Mouse (Mus musculus): Measurements from ENCODE around the gene Mgat2. TPM values are rescaled to one million over a fixed set of nuclear protein-coding genes. Genes with fewer than 3 reads are reported as not detected.
A peak's percentile ranks its signal among the peaks of the same experiment; 100 is the strongest.

Mgat2 gene
- 45.7 and 50.0 TPM in 2 replicates for polyA plus RNA-seq (2015; fragmentation: Nextera tagmentation; extraction: Ambion mirVana)

DNA sequence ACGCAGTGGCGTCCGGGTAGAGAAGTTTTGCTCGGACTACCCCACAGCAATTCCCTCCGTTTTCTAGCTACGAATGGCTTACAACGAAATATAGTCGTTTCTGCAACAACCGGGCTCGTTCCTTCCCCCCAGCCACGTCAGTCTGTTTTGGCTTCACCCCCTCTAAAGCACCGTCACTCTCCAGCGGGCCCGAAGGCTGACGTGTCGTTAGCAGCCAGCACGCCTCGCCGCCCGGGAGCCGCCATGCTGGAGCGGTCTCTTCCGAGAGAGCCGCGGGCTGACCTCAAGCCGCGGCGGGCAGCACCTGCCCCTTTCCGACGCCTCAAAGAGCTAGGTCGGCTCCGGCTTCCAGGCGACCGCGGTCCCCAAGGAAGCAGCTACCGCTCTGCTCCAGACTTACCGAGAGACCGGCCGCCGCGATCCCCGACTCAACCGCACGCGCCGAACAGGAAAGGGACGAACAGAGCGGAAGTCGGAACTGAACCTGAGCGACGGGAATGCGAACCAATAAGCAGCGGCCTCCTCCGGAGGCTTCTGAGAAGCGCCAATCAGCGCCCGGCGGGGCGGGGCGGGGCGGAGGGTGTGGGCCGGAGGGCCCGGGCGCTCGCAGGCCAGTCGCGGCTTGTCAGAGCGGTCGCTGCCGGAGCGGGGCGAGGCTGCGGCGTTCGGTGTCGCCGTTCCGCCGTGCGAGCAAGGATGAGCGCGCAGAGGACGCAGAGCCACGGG lies at the start of gene Mgat2, which contains the start of gene Rpl36al:
Gene Mgat2 (plus strand): TSS at position 575 of the 726 bp plus-strand sequence.
Gene Rpl36al (minus strand): TSS at position 501 of the 726 bp plus-strand sequence.
- Histone ChIP-seq H3K4me2 (replicated peaks; ENCODE audit: low read depth, low read length) (peak within 1 kb of the TSS; percentile 97), H3K4me3 (ENCODE audit: low read depth, low read length) (peak within 1 kb of the TSS; percentile 91), H3K27ac (ENCODE audit: low read length) (peak within 1 kb of the TSS; percentile 94), H3K4me1 (ENCODE audit: insufficient read depth, low read depth, low read length) (peaks cover 10% of the 10 kb centered on the region; the same call in 1 of the 2 replicates), H3K27me3 (replicated peaks; ENCODE audit: insufficient read depth, low read length) (no peaks in the 10 kb centered on the region), H3K9me3 (ENCODE audit: low read length) (no peaks in the 10 kb centered on the region), H3K9ac (replicated peaks; ENCODE audit: low read depth) (peak within 1 kb of the TSS; percentile 84), H3K36me3 (ENCODE audit: insufficient read depth, low read length) (no peaks in the 10 kb centered on the region)
- peak; percentile 98 for DNase-seq (ENCODE audit: low spot score)
- ATAC-seq = peak; percentile 100
- WGBS = 2% methylated on average over 79 of the region's 84 CpGs
- TF ChIP-seq EP300 (IDR thresholded peaks at IDR 0.05) (no peak), CTCF (IDR thresholded peaks at IDR 0.05) (no peak)

DNA sequence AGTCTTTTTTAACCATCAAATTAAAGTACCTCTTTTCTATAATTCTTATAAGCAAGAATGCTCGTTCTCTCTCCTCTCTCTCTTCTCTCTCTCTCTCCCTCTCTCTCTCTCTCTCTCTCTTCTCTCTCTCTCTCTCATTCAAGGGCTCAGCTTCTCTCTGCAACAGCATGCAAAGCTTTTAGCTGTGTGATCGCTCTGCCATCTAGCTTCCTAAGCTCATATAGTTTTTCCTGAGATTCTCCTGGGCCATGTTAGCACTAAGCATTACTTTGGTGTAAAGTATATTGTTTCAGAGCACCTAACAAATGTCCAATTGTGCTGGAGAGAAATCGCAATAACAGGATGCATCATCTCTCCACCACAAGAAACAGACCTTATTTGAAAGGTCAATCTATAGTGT lies 44.8 kb upstream of the Mgat2 start:
- WGBS = 94% methylated on average over 3 of the region's 3 CpGs
- DNase-seq (ENCODE audit: low spot score) (no peak), ATAC-seq (no peak)
- no peak overlapping the region for H3K4me2 ChIP-seq (replicated peaks; ENCODE audit: low read depth, low read length)
- H3K27ac ChIP-seq (ENCODE audit: low read length) = no peak overlapping the region
- no peak for TF ChIP-seq CTCF (IDR thresholded peaks at IDR 0.05)
- no peak for TF ChIP-seq EP300 (IDR thresholded peaks at IDR 0.05)
- H3K36me3 ChIP-seq (ENCODE audit: insufficient read depth, low read length) = no peaks in the 10 kb centered on the region
- H3K4me1 ChIP-seq (ENCODE audit: insufficient read depth, low read depth, low read length) = no peaks in the 10 kb centered on the region
- H3K27me3 ChIP-seq (replicated peaks; ENCODE audit: insufficient read depth, low read length) = no peaks in the 10 kb centered on the region
- no peak overlapping the region for H3K9ac ChIP-seq (replicated peaks; ENCODE audit: low read depth)
- H3K4me3 ChIP-seq (ENCODE audit: low read depth, low read length) = no peak overlapping the region
- H3K9me3 ChIP-seq (ENCODE audit: low read length) = no peaks in the 10 kb centered on the region

DNA sequence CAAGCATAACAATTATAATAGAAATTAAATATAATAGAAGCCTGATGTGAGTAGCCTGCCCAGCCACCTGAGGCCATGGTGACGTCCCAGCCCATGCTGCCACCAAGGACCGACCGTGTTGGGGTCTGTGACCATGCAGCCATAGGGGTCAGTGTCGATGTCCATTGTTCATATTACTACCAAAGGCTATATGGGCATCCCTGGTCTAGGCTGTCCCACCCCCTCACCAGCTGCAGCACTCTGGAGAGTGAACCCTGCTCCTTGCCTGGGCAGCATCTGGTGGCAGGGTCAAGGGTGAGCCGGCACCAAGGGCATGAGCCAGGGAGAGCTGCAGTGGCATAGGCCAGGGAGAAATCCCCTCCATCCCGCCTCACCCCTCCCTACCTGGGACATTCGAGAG lies 44.1 kb upstream of the Mgat2 start:
- H3K9me3 ChIP-seq (ENCODE audit: low read length) = no peaks in the 10 kb centered on the region
- TF ChIP-seq EP300 (IDR thresholded peaks at IDR 0.05) (no peak), CTCF (IDR thresholded peaks at IDR 0.05) (no peak)
- no peak overlapping the region for H3K27ac ChIP-seq (ENCODE audit: low read length)
- DNase-seq (ENCODE audit: low spot score) (no peak), ATAC-seq (no peak)
- H3K4me2 ChIP-seq (replicated peaks; ENCODE audit: low read depth, low read length) = no peak overlapping the region
- H3K9ac ChIP-seq (replicated peaks; ENCODE audit: low read depth) = no peak overlapping the region
- no peaks in the 10 kb centered on the region for H3K36me3 ChIP-seq (ENCODE audit: insufficient read depth, low read length)
- 82% methylated on average over 7 of the region's 7 CpGs for WGBS
- H3K4me3 ChIP-seq (ENCODE audit: low read depth, low read length) = no peak overlapping the region
- no peaks in the 10 kb centered on the region for H3K4me1 ChIP-seq (ENCODE audit: insufficient read depth, low read depth, low read length)
- H3K27me3 ChIP-seq (replicated peaks; ENCODE audit: insufficient read depth, low read length) = no peaks in the 10 kb centered on the region

DNA sequence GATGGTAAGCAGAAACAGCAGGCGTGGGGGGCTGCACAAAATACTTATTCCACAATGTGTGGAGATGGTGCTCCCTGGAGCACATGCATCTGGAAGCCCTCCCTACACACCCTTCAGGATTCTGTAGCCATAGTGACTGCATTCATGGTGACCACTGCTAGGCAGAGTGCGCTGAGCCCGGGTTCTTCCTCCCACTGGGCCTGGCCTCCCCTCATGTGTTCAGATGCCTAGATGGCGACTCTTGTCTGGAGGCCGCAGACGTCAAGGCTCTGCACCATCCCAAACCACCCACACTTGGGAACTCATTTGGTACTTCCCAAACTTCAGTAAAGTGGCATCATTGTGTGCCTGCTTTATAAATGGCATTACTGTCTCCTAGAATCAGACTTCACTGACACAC lies 40.5 kb upstream of the Mgat2 start:
- Histone ChIP-seq H3K4me1 (ENCODE audit: insufficient read depth, low read depth, low read length) (no peaks in the 10 kb centered on the region), H3K36me3 (ENCODE audit: insufficient read depth, low read length) (no peaks in the 10 kb centered on the region), H3K4me2 (replicated peaks; ENCODE audit: low read depth, low read length) (no peak overlapping the region), H3K27ac (ENCODE audit: low read length) (no peak overlapping the region), H3K9ac (replicated peaks; ENCODE audit: low read depth) (no peak overlapping the region), H3K27me3 (replicated peaks; ENCODE audit: insufficient read depth, low read length) (no peaks in the 10 kb centered on the region), H3K4me3 (ENCODE audit: low read depth, low read length) (no peak overlapping the region), H3K9me3 (ENCODE audit: low read length) (no peaks in the 10 kb centered on the region)
- no peak for DNase-seq (ENCODE audit: low spot score)
- no peak for ATAC-seq
- TF ChIP-seq CTCF (IDR thresholded peaks at IDR 0.05) (no peak), EP300 (IDR thresholded peaks at IDR 0.05) (no peak)
- 67% methylated on average over 6 of the region's 6 CpGs for WGBS

DNA sequence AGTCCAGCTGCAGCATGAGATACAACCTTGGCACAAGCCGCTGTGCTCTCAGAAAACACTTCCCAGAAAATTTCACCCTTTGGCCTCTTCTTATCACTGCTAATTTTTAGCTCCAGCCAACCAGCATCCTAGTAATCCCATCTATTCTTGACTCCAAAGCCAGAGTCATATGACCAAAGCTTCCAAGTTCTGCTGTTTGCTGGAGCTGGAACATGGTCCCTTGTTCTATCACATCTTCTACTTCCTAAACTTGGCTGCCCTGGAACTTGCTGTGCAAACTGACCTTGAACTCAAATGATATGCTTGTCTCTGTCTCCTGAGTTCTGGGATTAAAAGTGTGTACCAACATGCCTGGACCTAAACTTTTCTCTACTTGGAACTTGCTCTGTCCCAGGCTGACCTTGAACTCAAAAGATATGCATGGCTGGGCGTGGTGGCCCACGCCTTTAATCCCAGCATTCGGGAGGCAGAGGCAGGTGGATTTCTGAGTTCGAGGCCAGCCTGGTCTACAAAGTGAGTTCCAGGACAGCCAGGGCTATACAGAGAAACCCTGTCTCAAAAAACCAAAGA lies 36.7 kb upstream of the Mgat2 start:
- 88% methylated on average over 5 of the region's 5 CpGs for WGBS
- no peaks in the 10 kb centered on the region for H3K9me3 ChIP-seq (ENCODE audit: low read length)

DNA sequence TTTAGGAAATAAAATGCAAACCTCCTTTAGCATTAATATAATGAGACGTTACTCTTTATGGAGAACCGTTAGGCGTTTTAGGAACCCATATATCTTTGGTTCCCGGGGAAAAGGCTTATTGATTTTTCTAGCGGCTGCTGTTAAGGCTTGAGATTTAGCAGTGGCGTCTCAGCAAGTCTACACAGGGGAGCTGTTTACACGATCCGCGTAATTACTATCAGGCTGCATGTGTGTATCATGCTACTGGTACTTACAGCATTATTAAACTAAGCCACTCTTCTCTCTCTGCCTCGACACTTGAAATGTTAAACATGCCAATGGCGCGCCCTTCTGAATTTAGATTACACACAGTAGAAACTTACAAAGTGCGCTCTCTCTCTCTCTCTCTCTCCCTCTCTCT lies 33.9 kb upstream of the Mgat2 start:
- TF ChIP-seq EP300 (IDR thresholded peaks at IDR 0.05) = no peak
- TF ChIP-seq CTCF (IDR thresholded peaks at IDR 0.05) = no peak
- WGBS = 67% methylated on average over 13 of the region's 13 CpGs
- H3K4me1 ChIP-seq (ENCODE audit: insufficient read depth, low read depth, low read length) = no peaks in the 10 kb centered on the region
- H3K9ac ChIP-seq (replicated peaks; ENCODE audit: low read depth) = no peak overlapping the region
- no peaks in the 10 kb centered on the region for H3K9me3 ChIP-seq (ENCODE audit: low read length)
- H3K27ac ChIP-seq (ENCODE audit: low read length) = no peak overlapping the region
- DNase-seq (ENCODE audit: low spot score) (no peak), ATAC-seq (no peak)
- no peaks in the 10 kb centered on the region for H3K36me3 ChIP-seq (ENCODE audit: insufficient read depth, low read length)
- no peaks in the 10 kb centered on the region for H3K27me3 ChIP-seq (replicated peaks; ENCODE audit: insufficient read depth, low read length)
- no peak overlapping the region for H3K4me2 ChIP-seq (replicated peaks; ENCODE audit: low read depth, low read length)
- H3K4me3 ChIP-seq (ENCODE audit: low read depth, low read length) = no peak overlapping the region

More for the DNA sequence above, 36.7 kb upstream of the Mgat2 start:
- Histone ChIP-seq H3K4me1 (ENCODE audit: insufficient read depth, low read depth, low read length) (no peaks in the 10 kb centered on the region), H3K4me2 (replicated peaks; ENCODE audit: low read depth, low read length) (no peak overlapping the region), H3K27me3 (replicated peaks; ENCODE audit: insufficient read depth, low read length) (no peaks in the 10 kb centered on the region), H3K27ac (ENCODE audit: low read length) (no peak overlapping the region), H3K9ac (replicated peaks; ENCODE audit: low read depth) (no peak overlapping the region), H3K36me3 (ENCODE audit: insufficient read depth, low read length) (no peaks in the 10 kb centered on the region), H3K4me3 (ENCODE audit: low read depth, low read length) (no peak overlapping the region)
- ATAC-seq (no peak), DNase-seq (ENCODE audit: low spot score) (no peak)
- TF ChIP-seq EP300 (IDR thresholded peaks at IDR 0.05) = no peak
- no peak for TF ChIP-seq CTCF (IDR thresholded peaks at IDR 0.05)
